Mouse (Mus musculus): ENCODE results near the gene St5.

Gene St5

DNA sequence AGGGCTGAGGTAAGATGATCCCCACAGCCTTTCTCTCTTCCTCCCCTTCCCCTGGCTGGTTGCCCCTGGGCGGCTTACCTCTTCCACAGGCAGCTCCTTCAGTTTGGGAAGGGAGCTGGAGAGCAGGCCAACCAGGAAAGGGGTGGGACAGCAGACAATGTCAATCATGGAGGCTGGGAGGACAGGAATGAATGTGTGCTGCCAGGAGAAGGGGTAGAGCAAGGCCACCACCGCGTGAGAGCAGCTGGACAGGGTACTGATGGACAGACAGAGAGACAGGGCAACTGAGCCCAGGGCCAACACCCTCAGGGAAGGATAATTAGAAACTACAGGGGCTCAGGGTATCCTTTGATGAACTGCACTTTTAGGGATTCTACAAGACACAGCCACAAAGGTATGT, 175.9 kb downstream of the St5 start:
- DNase-seq (ENCODE audit: low read depth) = no peak

DNA sequence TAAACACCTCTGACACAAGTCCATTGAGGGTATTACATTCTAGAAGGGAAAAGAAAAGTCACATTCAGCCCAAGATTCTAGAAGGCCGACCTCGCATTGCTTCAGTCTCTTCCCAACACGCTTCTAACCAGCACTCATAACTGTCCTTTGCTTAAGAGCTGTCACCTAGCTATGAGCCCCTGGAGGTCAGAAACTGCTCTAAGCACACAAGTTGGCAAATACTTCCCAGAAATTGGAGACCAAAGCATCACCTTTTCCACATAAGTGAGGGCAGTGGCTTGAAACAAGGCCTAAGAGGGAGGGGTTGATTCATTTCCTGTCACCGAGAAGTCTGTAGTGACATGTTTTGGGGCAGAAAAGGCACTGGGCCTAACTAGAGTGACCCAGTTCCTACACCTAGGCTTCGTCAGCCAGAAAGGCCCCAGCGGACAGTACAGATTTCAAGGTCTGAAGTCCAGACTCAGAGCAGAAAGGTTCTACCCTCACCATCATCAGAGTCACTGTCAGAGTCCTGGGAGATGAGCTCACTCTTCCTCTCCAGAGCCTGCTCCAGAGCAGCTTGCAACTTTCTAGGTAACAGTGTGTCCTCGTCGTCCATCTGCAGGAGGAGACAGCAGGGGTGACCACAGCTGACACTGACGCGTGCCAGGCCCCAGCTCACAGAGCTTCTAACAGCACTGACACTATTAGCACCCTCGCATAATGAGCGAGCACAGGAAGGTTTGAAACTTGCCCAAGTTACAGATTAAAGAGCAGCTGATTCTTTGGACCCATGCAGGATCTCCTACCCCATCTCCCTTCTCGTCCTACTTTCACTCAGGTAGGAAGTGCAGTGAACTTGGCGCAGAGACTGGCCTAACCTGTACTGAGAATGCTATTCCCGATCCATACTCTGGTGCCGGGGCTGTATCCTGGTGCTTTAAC, 177.4 kb downstream of the St5 start:
- no peak for DNase-seq (ENCODE audit: low read depth)

DNA sequence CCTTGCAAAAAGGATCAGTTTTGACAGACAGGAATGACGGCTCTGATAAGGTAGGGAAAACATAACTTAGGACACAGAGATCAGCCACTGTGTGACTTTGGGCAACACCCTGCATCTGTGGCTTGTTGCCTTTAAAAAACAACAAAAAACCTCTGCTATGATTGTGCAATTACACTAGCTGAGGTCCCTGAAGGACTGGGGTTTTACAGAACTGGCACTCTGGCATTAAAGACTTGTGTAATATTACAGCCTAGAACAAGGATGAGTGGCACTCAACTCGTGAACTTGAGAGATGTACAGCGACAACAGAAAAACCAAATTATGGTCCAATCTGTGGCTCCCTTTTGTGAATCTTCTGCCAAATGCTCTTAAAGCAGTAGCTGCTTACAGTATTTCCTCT, 178.6 kb downstream of the St5 start:
- peak; percentile 50 for DNase-seq (ENCODE audit: low read depth)

DNA sequence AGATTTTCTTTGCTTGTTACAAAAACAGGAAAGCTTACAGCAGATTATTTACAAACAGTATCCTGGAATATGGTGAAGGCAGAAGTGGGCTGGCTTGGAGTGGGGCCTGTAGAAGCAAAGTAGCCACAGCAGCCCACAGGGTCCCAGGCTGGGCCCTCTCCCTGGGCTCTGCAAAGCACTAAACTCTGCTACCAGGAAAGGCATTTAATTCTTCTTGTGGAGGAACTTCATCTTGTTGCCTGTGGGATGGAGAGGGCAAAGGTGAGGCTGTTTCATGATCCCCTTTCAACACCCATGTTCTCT, 179.0 kb downstream of the St5 start:
- DNase-seq (ENCODE audit: low read depth) = peak; percentile 46

DNA sequence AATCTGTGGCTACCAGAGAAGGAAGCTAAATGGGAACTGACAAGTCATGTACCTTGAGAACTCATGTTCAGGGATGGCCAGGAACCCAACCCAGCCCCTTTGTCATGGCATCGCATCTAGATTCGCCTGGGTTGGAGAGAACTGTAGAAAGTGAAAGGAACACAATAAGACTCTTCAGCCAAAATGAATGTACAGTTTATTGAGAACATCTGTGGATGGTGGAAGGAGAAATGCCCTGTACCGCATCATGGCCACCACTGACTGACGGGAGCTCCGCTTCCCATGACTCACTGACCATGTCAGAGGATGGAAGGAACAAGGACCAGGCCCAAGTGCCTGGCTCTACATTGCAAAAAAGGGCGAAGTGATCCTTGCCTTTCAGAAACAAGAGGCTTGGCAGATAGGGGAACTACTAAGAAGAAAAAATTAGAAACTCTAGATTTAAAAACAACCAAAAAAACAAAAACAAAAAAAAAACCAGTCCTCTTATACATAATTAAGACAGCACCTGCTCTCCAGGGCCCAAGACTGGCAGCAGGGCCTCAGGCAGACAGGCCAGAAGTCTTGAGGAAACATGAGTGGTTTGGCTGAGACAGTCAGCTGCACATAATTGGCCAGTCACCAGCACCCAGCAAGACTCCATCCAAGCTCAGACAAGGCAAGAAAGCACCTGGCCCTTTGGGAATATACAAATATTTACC, 179.5 kb downstream of the St5 start:
- peak; percentile 83 for DNase-seq (ENCODE audit: low read depth)

DNA sequence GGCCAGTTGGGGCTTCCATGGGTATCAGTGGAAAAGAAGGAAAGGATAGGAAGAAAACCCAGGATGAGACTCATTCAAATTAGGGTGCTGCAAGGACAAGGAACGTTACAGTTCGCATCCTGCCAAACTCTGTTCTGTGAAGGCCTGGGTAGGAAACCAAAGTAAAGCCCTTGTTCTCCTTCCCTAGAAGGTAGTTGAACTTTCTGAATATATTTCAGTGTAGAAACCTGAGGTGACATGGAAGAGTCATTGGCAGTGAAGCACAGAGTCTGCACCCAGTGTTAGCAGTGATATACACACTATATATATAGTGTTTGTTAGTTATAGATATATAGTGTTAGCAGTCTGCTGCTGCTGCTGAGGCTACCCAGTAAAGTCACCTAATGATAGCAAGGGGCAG, 180.1 kb downstream of the St5 start:
- DNase-seq (ENCODE audit: low read depth) = no peak

DNA sequence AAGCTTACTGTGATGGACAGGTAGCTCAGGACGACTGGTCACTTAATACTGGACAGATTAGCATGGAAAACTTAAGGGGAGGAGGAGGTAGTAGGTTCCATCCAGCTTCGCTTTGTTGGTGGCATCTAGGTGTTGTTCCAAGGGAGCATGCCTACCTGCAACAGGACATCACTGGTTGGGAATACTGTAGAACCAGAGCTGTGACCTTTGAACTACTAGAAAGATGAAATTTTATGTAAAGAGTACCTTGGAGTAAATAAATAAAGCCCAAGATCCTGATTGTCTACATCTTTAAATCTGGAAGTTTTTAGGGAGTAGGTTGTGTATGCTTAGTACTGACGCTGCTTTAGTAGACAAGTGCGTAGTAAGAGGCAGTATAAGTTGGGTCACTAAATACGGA, 181.3 kb downstream of the St5 start:
- no peak for DNase-seq (ENCODE audit: low read depth)

DNA sequence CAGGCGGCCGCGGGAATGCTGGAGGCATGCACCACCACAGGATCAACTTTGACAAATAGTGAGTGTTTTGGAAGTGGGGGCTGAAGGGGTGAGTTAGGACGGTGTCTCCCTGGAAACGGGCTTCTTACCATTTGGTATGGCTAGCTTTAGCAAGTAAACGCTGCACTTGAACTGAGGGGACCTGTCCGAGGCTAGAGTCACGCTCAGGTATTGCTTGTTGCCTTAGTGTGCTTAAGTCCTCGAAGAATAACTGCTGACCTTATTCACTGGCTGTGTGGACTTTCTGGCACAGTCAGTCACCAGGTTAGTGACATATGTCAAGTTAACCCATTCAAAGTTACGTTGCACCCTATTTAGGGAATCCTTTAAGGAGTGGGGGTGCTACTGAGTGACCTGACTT, 183.5 kb downstream of the St5 start:
- peak; percentile 28 for DNase-seq (ENCODE audit: low read depth)

DNA sequence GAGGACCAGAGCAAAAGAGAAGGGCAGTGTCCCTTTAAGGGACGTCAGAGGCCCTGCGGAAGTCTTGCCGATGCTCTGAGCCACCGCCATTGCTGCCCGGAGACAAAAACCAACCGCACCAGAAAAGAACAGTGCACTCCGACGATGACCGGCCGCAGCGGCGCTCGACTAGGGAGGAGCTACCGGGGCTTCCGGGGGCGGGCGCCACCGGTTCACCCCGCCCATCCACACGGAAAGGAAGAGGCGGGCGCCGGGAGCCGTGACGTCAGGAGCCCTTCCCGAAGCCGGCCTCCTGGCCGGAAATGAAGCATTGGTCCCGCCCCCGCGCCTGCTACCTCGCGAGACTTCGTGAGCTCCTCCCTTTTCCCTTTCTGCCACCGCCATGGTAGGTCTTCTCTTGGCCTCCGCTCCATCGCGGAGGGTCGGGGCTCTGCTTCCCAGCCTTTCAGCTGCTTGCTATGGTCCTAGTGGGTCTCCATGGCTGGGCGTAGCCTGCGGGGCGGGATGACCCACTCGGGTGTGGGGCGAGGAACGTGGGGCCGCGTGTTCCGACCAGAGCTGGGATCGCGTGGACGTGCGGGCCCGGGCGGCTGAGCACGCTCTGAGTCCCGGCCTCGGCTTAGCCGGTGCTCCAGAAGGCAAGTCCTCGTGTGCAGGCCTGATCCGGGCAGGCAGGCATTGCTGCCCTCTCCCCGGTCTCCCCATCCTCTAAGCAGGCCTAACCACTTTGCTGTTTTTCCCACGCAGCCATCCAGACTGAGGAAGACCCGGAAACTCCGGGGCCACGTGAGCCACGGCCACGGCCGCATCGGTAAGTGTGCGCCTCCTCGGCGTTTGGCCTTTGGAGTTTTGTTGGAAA, 184.3 kb downstream of the St5 start, which contains the start of gene Rpl27a:
Rpl27a (plus strand) TSS at position 310 of the 859 bp plus-strand sequence.
- DNase-seq (ENCODE audit: low read depth) = peak; percentile 98

DNA sequence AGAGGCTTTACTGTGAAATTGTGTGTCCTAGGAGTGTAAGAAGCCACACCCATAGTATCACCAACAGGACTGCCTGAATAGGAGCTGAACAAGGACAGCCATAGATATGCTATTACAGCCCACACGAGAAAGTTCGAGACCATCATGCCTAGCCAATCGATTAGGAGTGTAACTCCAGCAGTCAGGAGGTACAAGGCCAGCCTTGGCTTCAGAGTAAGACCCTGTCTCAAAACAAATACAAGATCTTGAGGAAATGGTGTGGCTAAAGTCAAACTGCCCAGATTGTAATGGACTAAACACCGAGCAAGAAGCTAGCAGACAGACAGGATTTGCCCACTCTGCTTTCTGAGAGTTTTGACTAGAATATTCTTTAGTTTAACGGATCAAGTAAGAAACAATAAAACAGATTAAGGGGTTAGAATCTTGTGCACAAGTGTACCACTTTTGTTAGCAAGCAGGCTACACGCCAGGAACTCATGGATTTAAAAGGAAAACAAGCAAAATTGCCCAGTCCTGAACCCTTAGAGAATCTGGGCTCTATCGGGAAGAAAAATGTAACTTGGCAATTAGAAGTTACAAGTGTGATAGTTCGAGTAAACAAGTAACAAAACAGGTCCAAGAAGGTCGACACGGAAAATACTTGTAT, 185.2 kb downstream of the St5 start:
- DNase-seq (ENCODE audit: low read depth) = peak; percentile 58

DNA sequence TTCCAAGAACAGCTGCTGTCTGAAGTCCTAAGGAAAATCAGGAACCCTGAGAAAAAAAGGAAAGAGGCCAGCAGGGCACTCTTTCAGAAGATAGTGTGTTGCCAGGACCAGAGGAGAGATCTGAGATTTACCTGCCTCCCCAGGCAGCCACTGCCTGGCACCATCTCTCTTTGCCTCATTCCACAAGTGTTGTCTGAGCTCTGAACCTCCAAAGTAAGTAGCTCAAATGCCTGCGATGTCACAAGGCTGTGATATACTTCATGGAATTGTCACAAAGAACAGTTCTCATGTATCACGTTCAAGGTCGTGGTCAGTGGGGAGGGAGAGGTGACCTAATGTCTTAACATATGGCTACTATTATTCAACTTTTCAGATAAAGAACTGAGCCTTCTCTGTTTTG, 186.9 kb downstream of the St5 start:
- DNase-seq (ENCODE audit: low read depth) = no peak

DNA sequence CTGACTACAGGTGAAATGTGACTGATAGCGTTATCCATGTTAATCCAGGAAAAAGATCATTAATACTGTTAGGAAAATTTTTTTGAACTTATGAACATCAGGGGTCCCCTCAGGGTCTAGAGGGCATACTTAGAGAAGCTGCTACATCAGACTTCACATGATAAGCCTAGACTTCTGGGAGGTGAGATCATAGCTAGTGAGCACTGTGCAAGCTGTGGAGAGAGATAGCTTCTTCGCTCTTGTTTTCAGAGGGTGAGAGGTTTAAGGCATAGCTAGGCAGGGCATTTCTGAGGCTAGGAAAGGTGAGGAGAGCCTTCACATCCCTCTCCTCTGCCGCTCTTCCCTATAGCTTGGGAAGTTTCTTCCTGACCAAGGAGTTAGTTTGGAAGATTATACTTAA, 191.6 kb downstream of the St5 start:
- DNase-seq (ENCODE audit: low read depth) = no peak

DNA sequence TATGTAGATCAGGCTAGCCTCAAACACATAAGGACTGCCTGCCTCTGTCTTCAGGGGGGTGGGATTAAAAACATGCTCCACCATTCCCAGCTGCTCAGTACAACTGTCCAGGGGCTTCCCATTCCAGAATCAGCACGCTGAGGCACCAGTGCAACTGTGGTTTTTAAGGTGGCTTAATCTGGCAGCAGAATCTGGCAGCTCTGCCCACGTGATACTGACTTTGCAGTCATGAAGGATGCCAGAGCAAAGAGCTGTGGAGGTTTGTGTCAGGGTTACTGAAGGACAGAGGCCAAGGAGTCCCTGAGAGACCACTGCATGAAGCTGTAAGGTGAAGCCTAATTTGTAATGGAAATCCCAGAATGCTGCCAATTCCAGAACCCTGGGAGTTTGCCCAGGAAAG, 192.6 kb downstream of the St5 start:
- DNase-seq (ENCODE audit: low read depth) = peak; percentile 14

DNA sequence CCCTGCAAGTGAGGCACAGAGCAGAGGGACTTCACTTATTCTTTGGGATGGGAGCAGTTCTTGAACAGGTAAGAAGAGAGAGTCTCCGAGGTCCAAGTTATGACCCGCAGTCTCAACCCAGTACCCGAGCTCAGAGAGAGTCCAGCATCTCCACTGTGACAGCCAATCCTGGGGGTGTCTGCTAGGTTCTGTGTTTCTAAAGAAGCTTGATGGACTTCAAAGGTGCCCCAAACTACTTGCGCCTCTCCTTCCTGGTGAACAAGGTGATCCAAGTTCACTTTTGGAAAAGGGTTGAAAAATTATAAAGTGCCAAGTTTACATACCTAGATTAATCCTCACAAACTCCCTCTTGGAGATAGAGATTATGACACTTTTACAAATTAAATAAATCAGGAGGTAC, 195.4 kb downstream of the St5 start, which contains the start of gene Trim66:
Trim66 (minus strand) TSS at position 101 of the 400 bp plus-strand sequence.
- DNase-seq (ENCODE audit: low read depth) = no peak

DNA sequence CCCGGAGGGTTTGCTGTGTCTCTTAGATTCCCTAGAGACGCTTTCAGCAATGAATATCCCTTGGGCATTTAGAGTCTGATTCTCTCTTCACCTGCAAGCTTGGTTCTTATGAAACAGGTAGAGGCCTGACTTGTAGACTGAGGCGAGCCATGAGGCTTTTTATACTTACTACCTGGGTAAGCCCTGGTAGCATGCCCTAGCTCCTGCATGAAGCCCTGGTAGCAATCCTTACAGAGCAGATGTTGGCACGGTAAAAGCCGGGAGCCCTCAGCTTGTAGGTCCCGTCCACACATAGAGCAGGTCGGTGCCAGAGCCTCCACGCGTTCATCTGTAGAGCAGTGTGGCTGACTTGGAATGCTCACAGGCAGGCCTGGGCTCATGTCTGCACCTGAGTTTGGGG, 195.8 kb downstream of the St5 start:
- DNase-seq (ENCODE audit: low read depth) = no peak

DNA sequence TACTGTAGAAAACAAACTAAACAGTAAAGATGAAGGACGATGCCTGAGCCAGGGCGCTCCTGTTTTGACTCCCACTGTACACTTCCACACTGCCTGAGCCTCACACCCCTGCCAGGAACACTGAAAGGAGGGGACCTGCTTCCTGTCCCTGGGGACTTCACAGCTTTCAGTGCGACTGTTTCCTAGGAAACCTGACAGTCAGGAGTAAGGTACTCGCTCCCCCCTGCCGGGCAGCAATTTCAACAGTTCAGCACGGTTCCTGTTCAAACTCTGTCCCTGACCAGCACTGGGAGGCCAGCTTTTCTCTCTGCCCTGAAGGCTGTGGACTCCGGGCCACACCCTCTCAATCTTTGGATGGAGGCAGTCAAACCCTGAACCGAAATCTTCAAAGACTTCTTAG, 196.3 kb downstream of the St5 start:
- DNase-seq (ENCODE audit: low read depth) = no peak

DNA sequence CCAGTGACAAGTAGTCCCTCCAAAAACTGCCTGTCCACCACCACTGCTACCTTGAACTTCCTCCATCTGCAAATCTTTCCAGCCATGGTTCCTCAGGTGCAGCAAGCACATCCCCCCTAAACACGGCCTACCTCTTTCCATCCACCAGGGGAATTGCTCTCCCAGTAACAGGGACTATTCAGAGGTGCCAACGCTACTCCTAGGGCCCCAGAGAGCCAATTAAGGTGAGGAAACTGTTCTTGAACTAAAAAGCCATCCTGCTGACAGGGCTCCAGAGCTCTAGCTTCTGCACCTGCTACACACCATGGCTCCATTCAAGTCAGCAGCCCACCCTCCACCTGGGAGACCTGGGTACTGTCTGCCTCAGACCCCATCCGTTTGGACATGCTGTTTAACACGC, 205.9 kb downstream of the St5 start:
- DNase-seq (ENCODE audit: low read depth) = no peak

DNA sequence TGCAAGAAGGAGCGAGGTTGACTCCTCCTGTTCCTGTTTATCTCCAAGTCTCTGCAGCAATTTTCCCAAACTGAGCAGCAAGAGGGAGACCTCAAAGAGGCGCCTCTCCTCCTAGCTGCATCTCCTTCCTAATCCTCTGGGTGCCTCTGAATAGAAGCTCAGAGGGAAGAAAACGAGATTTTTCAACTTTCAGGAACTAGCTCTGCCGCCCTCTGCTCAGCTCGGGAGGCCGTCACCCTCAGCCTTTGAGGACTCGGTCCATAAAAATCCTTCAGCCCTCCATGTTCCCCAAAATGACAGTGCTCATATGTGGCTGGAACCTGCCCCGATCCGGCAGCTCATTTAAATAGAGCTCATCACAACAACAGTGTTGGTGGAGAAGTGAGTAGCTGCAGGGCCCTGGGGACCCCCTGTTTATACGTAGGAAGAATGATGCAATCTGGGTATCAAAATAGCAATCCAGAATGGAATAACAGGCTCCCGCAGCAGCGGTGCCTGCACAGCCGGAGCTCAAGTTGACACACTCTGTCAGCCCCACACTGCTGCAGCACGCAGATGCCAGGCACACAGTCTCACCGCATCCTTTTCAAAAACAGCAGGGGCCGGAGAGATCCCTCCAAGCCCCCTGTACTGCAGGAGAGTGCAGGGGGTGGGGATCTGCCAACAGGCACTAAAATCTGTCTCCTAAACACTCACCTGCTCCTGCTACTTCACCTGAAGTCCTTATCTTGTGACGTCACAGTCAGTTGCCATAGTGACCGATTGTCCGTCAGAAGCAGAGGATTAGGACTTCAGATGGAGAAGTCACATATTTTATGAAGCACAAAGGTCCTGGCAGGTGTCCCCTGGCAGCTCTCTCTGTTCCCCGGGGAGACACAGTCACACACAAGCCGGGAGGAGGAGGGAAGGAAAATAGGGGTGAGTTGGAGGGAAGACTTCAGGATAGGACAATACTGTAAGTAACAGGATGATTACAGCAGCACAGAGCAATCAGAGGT, 209.8 kb downstream of the St5 start:
- peak; percentile 22 for DNase-seq (ENCODE audit: low read depth)

DNA sequence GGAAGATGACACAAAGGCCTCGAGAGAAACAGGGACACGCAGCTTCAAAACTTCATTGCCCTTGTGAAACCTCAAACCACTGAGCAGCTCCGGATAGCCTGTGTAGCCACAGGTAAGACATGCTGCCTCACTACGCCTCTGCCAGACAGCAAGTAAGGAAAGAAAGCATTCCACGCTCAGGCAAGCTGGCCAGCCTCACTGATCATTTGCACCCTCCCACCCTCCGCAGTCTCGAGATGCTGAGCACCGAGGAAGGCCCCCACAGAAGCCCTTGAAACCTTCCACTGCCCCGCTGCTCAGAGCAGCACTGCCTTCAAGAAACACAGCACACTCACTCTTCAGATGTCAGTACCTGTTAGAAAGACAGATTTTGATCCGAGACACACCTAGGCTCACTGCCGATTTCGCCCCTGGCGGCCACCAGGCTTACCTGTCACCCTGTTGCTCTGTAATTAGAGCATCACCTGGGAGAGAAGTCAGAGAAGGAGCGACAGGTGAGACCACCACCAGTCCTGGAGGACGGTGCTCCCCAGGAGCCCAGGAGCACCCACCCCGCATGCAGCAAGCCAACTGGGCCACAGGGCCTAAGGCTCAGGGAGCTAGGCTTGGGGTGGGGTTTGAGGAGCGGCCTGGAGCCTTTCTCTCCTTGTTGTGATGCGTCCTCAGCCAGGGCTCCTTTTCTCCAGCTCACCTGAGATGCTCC, 210.6 kb downstream of the St5 start:
- DNase-seq (ENCODE audit: low read depth) = no peak

DNA sequence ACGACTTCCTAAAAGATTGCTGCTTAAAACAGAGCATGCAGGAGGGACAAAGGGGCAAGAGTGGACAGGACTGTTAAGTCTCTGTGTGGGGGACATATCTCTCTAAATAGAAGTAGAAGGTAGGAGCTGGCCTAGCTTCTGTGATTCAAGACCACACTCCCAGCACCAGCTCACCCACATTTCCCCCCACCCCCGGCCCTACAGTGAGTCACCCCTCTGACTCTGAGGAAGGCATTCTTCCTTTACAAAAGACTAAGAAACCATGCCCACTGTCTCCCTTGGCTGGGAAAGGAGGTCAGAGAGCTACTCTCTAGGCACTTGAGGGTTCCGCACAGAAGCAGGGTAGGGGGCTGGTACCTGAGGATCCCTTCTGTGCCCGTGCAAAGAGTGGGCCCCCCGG, 219.2 kb downstream of the St5 start:
- DNase-seq (ENCODE audit: low read depth) = peak; percentile 36

Measured in NIH3T3 (cell line).